Mouse (Mus musculus): ENCODE data around the gene Itm2c. TPM values are rescaled to one million over a fixed set of nuclear protein-coding genes. Genes with fewer than 3 reads are reported as not detected.

The Itm2c gene
- polyA plus RNA-seq (2014; fragmentation: Nextera tagmentation; extraction: Ambion mirVana): 92.0 and 96.7 TPM in 2 replicates

GRCm38 (mm10) chr1:85894231-85894747, at the start of gene Itm2c:
Gene Itm2c (plus strand): TSS chr1:85894281.
- ATAC-seq (replicated peaks; ENCODE audit: low FRiP score, low TSS enrichment, low read depth): peak; percentile 87
- Histone ChIP-seq H3K27me3 (replicated peaks; ENCODE audit: control insufficient read depth, insufficient read depth, low read length) (no peaks in the 10 kb centered on the region), H3K9me3 (ENCODE audit: control insufficient read depth, low read length) (no peaks in the 10 kb centered on the region), H3K36me3 (ENCODE audit: control insufficient read depth, insufficient read depth, low read length) (no peaks in the 10 kb centered on the region), H3K4me2 (ENCODE audit: low read length) (peak within 1 kb of the TSS; percentile 87), H3K4me1 (replicated peaks; ENCODE audit: control insufficient read depth, insufficient read depth, low read length) (peaks cover 32% of the 10 kb centered on the region), H3K4me3 (ENCODE audit: low read depth, low read length) (peak within 1 kb of the TSS; percentile 83), H3K27ac (ENCODE audit: low read depth) (peak within 1 kb of the TSS; percentile 83), H3K9ac (ENCODE audit: low read length) (peak within 1 kb of the TSS; percentile 74)
- DNase-seq (ENCODE audit: low spot score): peak; percentile 92
- 1% methylated on average over 35 of the region's 35 CpGs for WGBS

- Histone ChIP-seq H3K4me3 (ENCODE audit: low read depth, low read length) (no peak overlapping the region), H3K4me1 (replicated peaks; ENCODE audit: control insufficient read depth, insufficient read depth, low read length) (no peaks in the 10 kb centered on the region), H3K36me3 (ENCODE audit: control insufficient read depth, insufficient read depth, low read length) (peaks cover 55% of the 10 kb centered on the region), H3K9me3 (ENCODE audit: control insufficient read depth, low read length) (no peaks in the 10 kb centered on the region), H3K9ac (ENCODE audit: low read length) (no peak overlapping the region), H3K27me3 (replicated peaks; ENCODE audit: control insufficient read depth, insufficient read depth, low read length) (no peaks in the 10 kb centered on the region), H3K4me2 (ENCODE audit: low read length) (no peak overlapping the region), H3K27ac (ENCODE audit: low read depth) (no peak overlapping the region)
- no peak for ATAC-seq (replicated peaks; ENCODE audit: low FRiP score, low TSS enrichment, low read depth)
- no peak for DNase-seq (ENCODE audit: low spot score)
- 78% methylated on average over 6 of the region's 6 CpGs for WGBS
Measured at GRCm38 (mm10) chr1:85844981-85845380, 49.1 kb upstream of the Itm2c start.

- WGBS: 64% methylated on average over 3 of the region's 3 CpGs
- H3K9ac ChIP-seq (ENCODE audit: low read length): no peak overlapping the region
- H3K4me3 ChIP-seq (ENCODE audit: low read depth, low read length): no peak overlapping the region
- no peak overlapping the region for H3K27ac ChIP-seq (ENCODE audit: low read depth)
- no peaks in the 10 kb centered on the region for H3K4me1 ChIP-seq (replicated peaks; ENCODE audit: control insufficient read depth, insufficient read depth, low read length)
- peaks cover 60% of the 10 kb centered on the region for H3K36me3 ChIP-seq (ENCODE audit: control insufficient read depth, insufficient read depth, low read length)
- no peaks in the 10 kb centered on the region for H3K9me3 ChIP-seq (ENCODE audit: control insufficient read depth, low read length)
- no peak overlapping the region for H3K4me2 ChIP-seq (ENCODE audit: low read length)
- H3K27me3 ChIP-seq (replicated peaks; ENCODE audit: control insufficient read depth, insufficient read depth, low read length): no peaks in the 10 kb centered on the region
- DNase-seq (ENCODE audit: low spot score) (no peak), ATAC-seq (replicated peaks; ENCODE audit: low FRiP score, low TSS enrichment, low read depth) (no peak)
Measured at GRCm38 (mm10) chr1:85845476-85845875, 48.6 kb upstream of the Itm2c start.

GRCm38 (mm10) chr1:85849016-85849415, 45.1 kb upstream of the Itm2c start:
- H3K36me3 ChIP-seq (ENCODE audit: control insufficient read depth, insufficient read depth, low read length): peaks cover 62% of the 10 kb centered on the region
- no peak for DNase-seq (ENCODE audit: low spot score)
- H3K9ac ChIP-seq (ENCODE audit: low read length): no peak overlapping the region
- no peak overlapping the region for H3K4me2 ChIP-seq (ENCODE audit: low read length)
- WGBS: 94% methylated on average over 14 of the region's 14 CpGs
- no peak overlapping the region for H3K4me3 ChIP-seq (ENCODE audit: low read depth, low read length)
- H3K4me1 ChIP-seq (replicated peaks; ENCODE audit: control insufficient read depth, insufficient read depth, low read length): no peaks in the 10 kb centered on the region
- H3K27ac ChIP-seq (ENCODE audit: low read depth): no peak overlapping the region
- no peak for ATAC-seq (replicated peaks; ENCODE audit: low FRiP score, low TSS enrichment, low read depth)
- H3K27me3 ChIP-seq (replicated peaks; ENCODE audit: control insufficient read depth, insufficient read depth, low read length): no peaks in the 10 kb centered on the region
- no peaks in the 10 kb centered on the region for H3K9me3 ChIP-seq (ENCODE audit: control insufficient read depth, low read length)

GRCm38 (mm10) chr1:85850851-85851250, 43.2 kb upstream of the Itm2c start:
- Histone ChIP-seq H3K9me3 (ENCODE audit: control insufficient read depth, low read length) (no peaks in the 10 kb centered on the region), H3K27ac (ENCODE audit: low read depth) (no peak overlapping the region), H3K27me3 (replicated peaks; ENCODE audit: control insufficient read depth, insufficient read depth, low read length) (no peaks in the 10 kb centered on the region), H3K4me3 (ENCODE audit: low read depth, low read length) (no peak overlapping the region), H3K9ac (ENCODE audit: low read length) (no peak overlapping the region), H3K4me2 (ENCODE audit: low read length) (no peak overlapping the region), H3K4me1 (replicated peaks; ENCODE audit: control insufficient read depth, insufficient read depth, low read length) (no peaks in the 10 kb centered on the region), H3K36me3 (ENCODE audit: control insufficient read depth, insufficient read depth, low read length) (peaks cover 50% of the 10 kb centered on the region)
- DNase-seq (ENCODE audit: low spot score) (no peak), ATAC-seq (replicated peaks; ENCODE audit: low FRiP score, low TSS enrichment, low read depth) (no peak)
- WGBS: 92% methylated on average over 5 of the region's 5 CpGs

GRCm38 (mm10) chr1:85852996-85853689, 40.9 kb upstream of the Itm2c start:
- Histone ChIP-seq H3K4me2 (ENCODE audit: low read length) (no peak overlapping the region), H3K27me3 (replicated peaks; ENCODE audit: control insufficient read depth, insufficient read depth, low read length) (no peaks in the 10 kb centered on the region), H3K9ac (ENCODE audit: low read length) (no peak overlapping the region), H3K9me3 (ENCODE audit: control insufficient read depth, low read length) (no peaks in the 10 kb centered on the region), H3K4me3 (ENCODE audit: low read depth, low read length) (no peak overlapping the region), H3K36me3 (ENCODE audit: control insufficient read depth, insufficient read depth, low read length) (peaks cover 36% of the 10 kb centered on the region), H3K27ac (ENCODE audit: low read depth) (no peak overlapping the region), H3K4me1 (replicated peaks; ENCODE audit: control insufficient read depth, insufficient read depth, low read length) (no peaks in the 10 kb centered on the region)
- WGBS: 67% methylated on average over 2 of the region's 2 CpGs
- peak; percentile 57; the same call in 1 of the 2 replicates for ATAC-seq (replicated peaks; ENCODE audit: low FRiP score, low TSS enrichment, low read depth)
- DNase-seq (ENCODE audit: low spot score): peak; percentile 78

GRCm38 (mm10) chr1:85853865-85854264, 40.2 kb upstream of the Itm2c start:
- Histone ChIP-seq H3K27me3 (replicated peaks; ENCODE audit: control insufficient read depth, insufficient read depth, low read length) (no peaks in the 10 kb centered on the region), H3K27ac (ENCODE audit: low read depth) (no peak overlapping the region), H3K4me1 (replicated peaks; ENCODE audit: control insufficient read depth, insufficient read depth, low read length) (no peaks in the 10 kb centered on the region), H3K4me3 (ENCODE audit: low read depth, low read length) (no peak overlapping the region), H3K9ac (ENCODE audit: low read length) (no peak overlapping the region), H3K36me3 (ENCODE audit: control insufficient read depth, insufficient read depth, low read length) (peaks cover 29% of the 10 kb centered on the region), H3K4me2 (ENCODE audit: low read length) (no peak overlapping the region), H3K9me3 (ENCODE audit: control insufficient read depth, low read length) (no peaks in the 10 kb centered on the region)
- ATAC-seq (replicated peaks; ENCODE audit: low FRiP score, low TSS enrichment, low read depth) (no peak), DNase-seq (ENCODE audit: low spot score) (no peak)
- WGBS: 95% methylated on average over 2 of the region's 2 CpGs

- Histone ChIP-seq H3K4me2 (ENCODE audit: low read length) (no peak overlapping the region), H3K36me3 (ENCODE audit: control insufficient read depth, insufficient read depth, low read length) (peaks cover 23% of the 10 kb centered on the region), H3K4me1 (replicated peaks; ENCODE audit: control insufficient read depth, insufficient read depth, low read length) (no peaks in the 10 kb centered on the region), H3K27me3 (replicated peaks; ENCODE audit: control insufficient read depth, insufficient read depth, low read length) (no peaks in the 10 kb centered on the region), H3K9ac (ENCODE audit: low read length) (no peak overlapping the region), H3K9me3 (ENCODE audit: control insufficient read depth, low read length) (no peaks in the 10 kb centered on the region), H3K27ac (ENCODE audit: low read depth) (no peak overlapping the region), H3K4me3 (ENCODE audit: low read depth, low read length) (no peak overlapping the region)
- DNase-seq (ENCODE audit: low spot score) (no peak), ATAC-seq (replicated peaks; ENCODE audit: low FRiP score, low TSS enrichment, low read depth) (no peak)
- 73% methylated on average over 2 of the region's 2 CpGs for WGBS
Measured at GRCm38 (mm10) chr1:85854475-85854874, 39.6 kb upstream of the Itm2c start.

GRCm38 (mm10) chr1:85856266-85856665, 37.8 kb upstream of the Itm2c start:
- Histone ChIP-seq H3K27me3 (replicated peaks; ENCODE audit: control insufficient read depth, insufficient read depth, low read length) (no peaks in the 10 kb centered on the region), H3K4me1 (replicated peaks; ENCODE audit: control insufficient read depth, insufficient read depth, low read length) (no peaks in the 10 kb centered on the region), H3K27ac (ENCODE audit: low read depth) (no peak overlapping the region), H3K4me3 (ENCODE audit: low read depth, low read length) (no peak overlapping the region), H3K9me3 (ENCODE audit: control insufficient read depth, low read length) (0 out of 2 replicates have a peak, but pooled peaks cover under 1% of the 10 kb centered on the region), H3K4me2 (ENCODE audit: low read length) (no peak overlapping the region), H3K36me3 (ENCODE audit: control insufficient read depth, insufficient read depth, low read length) (peaks cover 13% of the 10 kb centered on the region; the same call in 1 of the 2 replicates), H3K9ac (ENCODE audit: low read length) (no peak overlapping the region)
- ATAC-seq (replicated peaks; ENCODE audit: low FRiP score, low TSS enrichment, low read depth) (no peak), DNase-seq (ENCODE audit: low spot score) (no peak)
- 79% methylated on average over 3 of the region's 3 CpGs for WGBS

Data from intestine, embryonic 14.5 days (tissue).